Mouse (Mus musculus): ENCODE results near the gene Rem2. TPM values are rescaled to one million over a fixed set of nuclear protein-coding genes. Genes with fewer than 3 reads are reported as not detected.
A peak's percentile ranks its signal among the peaks of the same experiment; 100 is the strongest.

Rem2 gene
- polyA plus RNA-seq (2015; fragmentation: Nextera tagmentation; extraction: Ambion mirVana), result 1.6 and 2.0 TPM in 2 replicates

GRCm38 (mm10) chr14:54475941-54476844 lies at the start of gene Rem2:
Gene Rem2, plus strand, starts transcription at chr14:54476100.
- Histone ChIP-seq H3K4me2 (peak within 1 kb of the TSS; percentile 93), H3K9me3 (no peaks in the 10 kb centered on the region), H3K27ac (replicated peaks) (no peak within 1 kb of the TSS), H3K4me1 (peaks cover 32% of the 10 kb centered on the region), H3K4me3 (peak within 1 kb of the TSS; percentile 55), H3K9ac (peak within 1 kb of the TSS; percentile 82), H3K36me3 (peaks cover 9% of the 10 kb centered on the region), H3K27me3 (replicated peaks) (peaks cover 49% of the 10 kb centered on the region)
- WGBS, result under 1% methylated on average over 23 of the region's 23 CpGs
- no peak for ATAC-seq (ENCODE audit: extremely low read depth, insufficient number of reproducible peaks, low FRiP score, low TSS enrichment)

- Histone ChIP-seq H3K4me2 (peak within 1 kb of the TSS; percentile 73), H3K9ac (peak within 1 kb of the TSS; percentile 87), H3K27ac (replicated peaks) (peak within 1 kb of the TSS; percentile 84), H3K27me3 (replicated peaks) (no peaks in the 10 kb centered on the region), H3K4me1 (peaks cover 45% of the 10 kb centered on the region), H3K4me3 (peak within 1 kb of the TSS; percentile 82), H3K9me3 (no peaks in the 10 kb centered on the region), H3K36me3 (peaks cover 20% of the 10 kb centered on the region)
- WGBS, result under 1% methylated on average over 47 of the region's 48 CpGs
- peak; percentile 60 for ATAC-seq (ENCODE audit: extremely low read depth, insufficient number of reproducible peaks, low FRiP score, low TSS enrichment)
These were observed 49.1 kb upstream of the Rem2 start, which contains the start of gene Mrpl52 for GRCm38 (mm10) chr14:54426689-54427398. Gene Mrpl52, plus strand, starts transcription at chr14:54426909.

- peaks cover 20% of the 10 kb centered on the region for H3K36me3 ChIP-seq
- peak overlapping the region; percentile 87 for H3K9ac ChIP-seq
- peak overlapping the region; percentile 82 for H3K4me3 ChIP-seq
- 91% methylated on average over 7 of the region's 7 CpGs for WGBS
- peaks cover 45% of the 10 kb centered on the region for H3K4me1 ChIP-seq
- H3K27me3 ChIP-seq (replicated peaks), result no peaks in the 10 kb centered on the region
- H3K4me2 ChIP-seq, result peak overlapping the region; percentile 73
- no peaks in the 10 kb centered on the region for H3K9me3 ChIP-seq
- no peak overlapping the region for H3K27ac ChIP-seq (replicated peaks)
- no peak for ATAC-seq (ENCODE audit: extremely low read depth, insufficient number of reproducible peaks, low FRiP score, low TSS enrichment)
These were observed 48.2 kb upstream of the Rem2 start for GRCm38 (mm10) chr14:54427696-54428095.

- peaks cover 20% of the 10 kb centered on the region for H3K36me3 ChIP-seq
- peaks cover 53% of the 10 kb centered on the region for H3K4me1 ChIP-seq
- WGBS, result 90% methylated on average over 5 of the region's 5 CpGs
- H3K27ac ChIP-seq (replicated peaks), result peak overlapping the region; percentile 97
- H3K9me3 ChIP-seq, result no peaks in the 10 kb centered on the region
- H3K4me3 ChIP-seq, result no peak overlapping the region
- H3K4me2 ChIP-seq, result peak overlapping the region; percentile 73; the same call in 1 of the 2 replicates
- H3K27me3 ChIP-seq (replicated peaks), result no peaks in the 10 kb centered on the region
- no peak overlapping the region for H3K9ac ChIP-seq
- no peak for ATAC-seq (ENCODE audit: extremely low read depth, insufficient number of reproducible peaks, low FRiP score, low TSS enrichment)
These were observed 47.5 kb upstream of the Rem2 start for GRCm38 (mm10) chr14:54428421-54428820.

- H3K9ac ChIP-seq, result peak overlapping the region; percentile 100
- H3K4me3 ChIP-seq, result peak overlapping the region; percentile 84
These were observed 46.4 kb upstream of the Rem2 start for GRCm38 (mm10) chr14:54429332-54430093.

GRCm38 (mm10) chr14:54430406-54431145 lies 45.3 kb upstream of the Rem2 start:
- Histone ChIP-seq H3K9me3 (no peaks in the 10 kb centered on the region), H3K36me3 (peaks cover 23% of the 10 kb centered on the region), H3K27me3 (replicated peaks) (no peaks in the 10 kb centered on the region), H3K4me2 (peak overlapping the region; percentile 74), H3K4me3 (peak overlapping the region; percentile 84), H3K4me1 (peaks cover 70% of the 10 kb centered on the region), H3K9ac (peak overlapping the region; percentile 100), H3K27ac (replicated peaks) (peak overlapping the region; percentile 97)
- no peak for ATAC-seq (ENCODE audit: extremely low read depth, insufficient number of reproducible peaks, low FRiP score, low TSS enrichment)
- 3% methylated on average over 18 of the region's 18 CpGs for WGBS

More at GRCm38 (mm10) chr14:54429332-54430093, 46.4 kb upstream of the Rem2 start:
- Histone ChIP-seq H3K9me3 (no peaks in the 10 kb centered on the region), H3K27me3 (replicated peaks) (no peaks in the 10 kb centered on the region), H3K4me1 (peaks cover 64% of the 10 kb centered on the region), H3K4me2 (peak overlapping the region; percentile 74), H3K36me3 (peaks cover 20% of the 10 kb centered on the region), H3K27ac (replicated peaks) (peak overlapping the region; percentile 97)
- ATAC-seq (ENCODE audit: extremely low read depth, insufficient number of reproducible peaks, low FRiP score, low TSS enrichment), result no peak
- WGBS, result 49% methylated on average over 7 of the region's 7 CpGs

GRCm38 (mm10) chr14:54431334-54432077 lies 44.4 kb upstream of the Rem2 start, which contains the start of gene Mmp14:
Gene Mmp14, plus strand, starts transcription at chr14:54431612.
- Histone ChIP-seq H3K4me1 (peaks cover 63% of the 10 kb centered on the region), H3K9ac (peak within 1 kb of the TSS; percentile 100), H3K27me3 (replicated peaks) (no peaks in the 10 kb centered on the region), H3K36me3 (peaks cover 32% of the 10 kb centered on the region), H3K4me3 (peak within 1 kb of the TSS; percentile 84), H3K4me2 (peak within 1 kb of the TSS; percentile 74), H3K9me3 (no peaks in the 10 kb centered on the region), H3K27ac (replicated peaks) (peak within 1 kb of the TSS; percentile 97)
- ATAC-seq (ENCODE audit: extremely low read depth, insufficient number of reproducible peaks, low FRiP score, low TSS enrichment), result no peak; the same call in 1 of the 2 replicates
- under 1% methylated on average over 49 of the region's 49 CpGs for WGBS

- H3K27ac ChIP-seq (replicated peaks), result peak overlapping the region; percentile 97
- peak overlapping the region; percentile 100 for H3K9ac ChIP-seq
- 3% methylated on average over 54 of the region's 54 CpGs for WGBS
- peaks cover 62% of the 10 kb centered on the region for H3K4me1 ChIP-seq
- peak; percentile 20; the same call in 1 of the 2 replicates for ATAC-seq (ENCODE audit: extremely low read depth, insufficient number of reproducible peaks, low FRiP score, low TSS enrichment)
- no peaks in the 10 kb centered on the region for H3K27me3 ChIP-seq (replicated peaks)
- H3K9me3 ChIP-seq, result no peaks in the 10 kb centered on the region
- peak overlapping the region; percentile 74 for H3K4me2 ChIP-seq
- peaks cover 40% of the 10 kb centered on the region for H3K36me3 ChIP-seq
- peak overlapping the region; percentile 84 for H3K4me3 ChIP-seq
These were observed 43.6 kb upstream of the Rem2 start for GRCm38 (mm10) chr14:54432078-54432836.
